Mouse (Mus musculus): Measurements from ENCODE around the gene Zfp950. TPM values are rescaled to one million over a fixed set of nuclear protein-coding genes. Genes with fewer than 3 reads are reported as not detected.
A peak's percentile ranks its signal among the peaks of the same experiment; 100 is the strongest.

The Zfp950 gene
- polyA plus RNA-seq, 1 experiment from 2014 or later, result 56.7 TPM

GRCm38 (mm10) chr19:61056783-61057410 is 83.7 kb downstream of the Zfp950 start:
- no peaks in the 10 kb centered on the region for H3K27me3 ChIP-seq
- 63% methylated on average over 5 of the region's 5 CpGs for WGBS
- H3K9ac ChIP-seq, result no peak overlapping the region
- no peak overlapping the region for H3K4me3 ChIP-seq
- H3K4me1 ChIP-seq, result no peaks in the 10 kb centered on the region
- 0 out of 2 replicates have a peak, but pooled peaks have one; percentile 20 for ATAC-seq (ENCODE audit: insufficient number of reproducible peaks, insufficient read depth, low FRiP score, low TSS enrichment, low read depth)
- H3K27ac ChIP-seq, result no peak overlapping the region
- no peaks in the 10 kb centered on the region; the same call in 1 of the 2 replicates for H3K36me3 ChIP-seq
- H3K4me2 ChIP-seq, result no peak overlapping the region
- H3K9me3 ChIP-seq, result no peaks in the 10 kb centered on the region; the same call in 1 of the 2 replicates

DNA sequence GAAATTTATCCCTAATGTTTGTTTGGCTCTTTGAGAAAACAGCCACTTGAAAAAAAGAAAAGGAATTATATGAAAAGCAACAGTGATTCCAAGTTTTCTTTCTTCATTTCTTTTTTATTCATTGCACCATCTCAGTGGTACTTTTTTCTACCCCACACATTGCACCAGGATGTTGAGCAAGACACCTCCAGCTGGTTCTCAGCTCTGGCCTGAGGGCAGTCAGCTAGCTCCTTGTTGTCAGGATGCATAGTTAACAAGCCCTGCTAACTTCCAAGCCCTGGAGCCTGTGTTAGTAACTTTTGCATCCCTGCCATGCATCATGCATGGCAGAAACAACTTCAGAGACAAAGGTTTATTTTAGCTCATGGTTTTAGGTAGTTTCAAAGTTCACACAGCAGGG is 87.9 kb downstream of the Zfp950 start:
- H3K9me3 ChIP-seq, result no peaks in the 10 kb centered on the region; the same call in 1 of the 2 replicates
- no peaks in the 10 kb centered on the region for H3K27me3 ChIP-seq
- H3K4me2 ChIP-seq, result no peak overlapping the region
- ATAC-seq (ENCODE audit: insufficient number of reproducible peaks, insufficient read depth, low FRiP score, low TSS enrichment, low read depth), result no peak
- no peak overlapping the region for H3K27ac ChIP-seq
- H3K4me3 ChIP-seq, result no peak overlapping the region
- no peaks in the 10 kb centered on the region; the same call in 1 of the 2 replicates for H3K36me3 ChIP-seq
- H3K9ac ChIP-seq, result no peak overlapping the region
- 0 out of 2 replicates have a peak, but pooled peaks cover 13% of the 10 kb centered on the region for H3K4me1 ChIP-seq

GRCm38 (mm10) chr19:61052008-61052407 is 88.6 kb downstream of the Zfp950 start:
- H3K9ac ChIP-seq, result no peak overlapping the region
- no peak overlapping the region for H3K4me2 ChIP-seq
- H3K4me1 ChIP-seq, result 0 out of 2 replicates have a peak, but pooled peaks cover 13% of the 10 kb centered on the region
- no peak overlapping the region for H3K4me3 ChIP-seq
- H3K27me3 ChIP-seq, result no peaks in the 10 kb centered on the region
- ATAC-seq (ENCODE audit: insufficient number of reproducible peaks, insufficient read depth, low FRiP score, low TSS enrichment, low read depth), result no peak
- H3K9me3 ChIP-seq, result no peaks in the 10 kb centered on the region; the same call in 1 of the 2 replicates
- no peak overlapping the region for H3K27ac ChIP-seq
- no peaks in the 10 kb centered on the region; the same call in 1 of the 2 replicates for H3K36me3 ChIP-seq

DNA sequence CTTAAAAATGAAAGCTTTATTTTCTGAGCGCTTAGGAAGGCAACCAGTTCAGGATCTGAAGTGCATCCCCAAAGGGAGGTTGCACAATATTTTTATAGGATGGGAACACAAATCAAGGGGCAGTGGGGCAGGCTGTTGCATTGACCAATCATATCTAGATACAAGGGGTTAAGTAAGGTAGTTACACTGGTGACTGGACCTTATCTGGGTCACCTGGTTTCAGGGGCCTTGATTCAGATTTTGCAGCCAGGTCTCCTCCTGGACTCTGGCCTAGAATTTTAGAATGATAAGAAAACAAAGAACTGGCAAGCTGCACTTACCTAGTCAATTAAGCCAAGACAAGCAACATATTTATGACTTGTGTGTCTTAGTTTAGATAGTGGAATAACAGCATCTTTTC is 89.5 kb downstream of the Zfp950 start:
- no peak for ATAC-seq (ENCODE audit: insufficient number of reproducible peaks, insufficient read depth, low FRiP score, low TSS enrichment, low read depth)
- Histone ChIP-seq H3K4me1 (0 out of 2 replicates have a peak, but pooled peaks cover 13% of the 10 kb centered on the region), H3K36me3 (no peaks in the 10 kb centered on the region; the same call in 1 of the 2 replicates), H3K4me2 (no peak overlapping the region), H3K27me3 (no peaks in the 10 kb centered on the region), H3K27ac (no peak overlapping the region), H3K9ac (no peak overlapping the region), H3K4me3 (no peak overlapping the region), H3K9me3 (no peaks in the 10 kb centered on the region; the same call in 1 of the 2 replicates)
- WGBS, result 92% methylated on average over 1 of the region's 1 CpGs

- Histone ChIP-seq H3K9me3 (no peaks in the 10 kb centered on the region; the same call in 1 of the 2 replicates), H3K4me1 (0 out of 2 replicates have a peak, but pooled peaks cover 13% of the 10 kb centered on the region), H3K4me3 (no peak overlapping the region), H3K9ac (no peak overlapping the region), H3K27me3 (no peaks in the 10 kb centered on the region), H3K4me2 (no peak overlapping the region), H3K27ac (no peak overlapping the region; the same call in 1 of the 2 replicates), H3K36me3 (no peaks in the 10 kb centered on the region; the same call in 1 of the 2 replicates)
- 39% methylated on average over 1 of the region's 1 CpGs for WGBS
- ATAC-seq (ENCODE audit: insufficient number of reproducible peaks, insufficient read depth, low FRiP score, low TSS enrichment, low read depth), result no peak
Measured at GRCm38 (mm10) chr19:61049413-61049812, 91.2 kb downstream of the Zfp950 start.

GRCm38 (mm10) chr19:61048646-61049045 is 92.0 kb downstream of the Zfp950 start:
- 64% methylated on average over 2 of the region's 2 CpGs for WGBS
- H3K36me3 ChIP-seq, result no peaks in the 10 kb centered on the region
- H3K9ac ChIP-seq, result no peak overlapping the region
- H3K4me3 ChIP-seq, result no peak overlapping the region
- H3K4me1 ChIP-seq, result 0 out of 2 replicates have a peak, but pooled peaks cover 13% of the 10 kb centered on the region
- H3K4me2 ChIP-seq, result no peak overlapping the region
- ATAC-seq (ENCODE audit: insufficient number of reproducible peaks, insufficient read depth, low FRiP score, low TSS enrichment, low read depth), result no peak; the same call in 1 of the 2 replicates
- H3K9me3 ChIP-seq, result no peaks in the 10 kb centered on the region
- no peaks in the 10 kb centered on the region for H3K27me3 ChIP-seq
- no peak overlapping the region for H3K27ac ChIP-seq

- no peak for ATAC-seq (ENCODE audit: insufficient number of reproducible peaks, insufficient read depth, low FRiP score, low TSS enrichment, low read depth)
- Histone ChIP-seq H3K4me1 (no peaks in the 10 kb centered on the region), H3K9ac (no peak overlapping the region), H3K9me3 (no peaks in the 10 kb centered on the region), H3K4me3 (no peak overlapping the region), H3K27ac (no peak overlapping the region), H3K4me2 (no peak overlapping the region), H3K36me3 (peaks cover 7% of the 10 kb centered on the region; the same call in 1 of the 2 replicates), H3K27me3 (no peaks in the 10 kb centered on the region)
Measured at GRCm38 (mm10) chr19:61039151-61039550, 101.5 kb downstream of the Zfp950 start.

GRCm38 (mm10) chr19:61031570-61031969 is 109.1 kb downstream of the Zfp950 start:
- no peaks in the 10 kb centered on the region for H3K4me1 ChIP-seq
- H3K4me3 ChIP-seq, result no peak overlapping the region
- WGBS, result 82% methylated on average over 2 of the region's 2 CpGs
- no peak overlapping the region for H3K4me2 ChIP-seq
- H3K9me3 ChIP-seq, result no peaks in the 10 kb centered on the region
- ATAC-seq (ENCODE audit: insufficient number of reproducible peaks, insufficient read depth, low FRiP score, low TSS enrichment, low read depth), result no peak
- no peaks in the 10 kb centered on the region for H3K27me3 ChIP-seq
- H3K27ac ChIP-seq, result no peak overlapping the region
- no peaks in the 10 kb centered on the region for H3K36me3 ChIP-seq
- H3K9ac ChIP-seq, result no peak overlapping the region

- Histone ChIP-seq H3K36me3 (no peaks in the 10 kb centered on the region), H3K4me1 (peaks cover 31% of the 10 kb centered on the region)
- ATAC-seq (ENCODE audit: insufficient number of reproducible peaks, insufficient read depth, low FRiP score, low TSS enrichment, low read depth), result peak; percentile 56; the same call in 1 of the 2 replicates
Measured at GRCm38 (mm10) chr19:61021939-61022566, 118.6 kb downstream of the Zfp950 start.

DNA sequence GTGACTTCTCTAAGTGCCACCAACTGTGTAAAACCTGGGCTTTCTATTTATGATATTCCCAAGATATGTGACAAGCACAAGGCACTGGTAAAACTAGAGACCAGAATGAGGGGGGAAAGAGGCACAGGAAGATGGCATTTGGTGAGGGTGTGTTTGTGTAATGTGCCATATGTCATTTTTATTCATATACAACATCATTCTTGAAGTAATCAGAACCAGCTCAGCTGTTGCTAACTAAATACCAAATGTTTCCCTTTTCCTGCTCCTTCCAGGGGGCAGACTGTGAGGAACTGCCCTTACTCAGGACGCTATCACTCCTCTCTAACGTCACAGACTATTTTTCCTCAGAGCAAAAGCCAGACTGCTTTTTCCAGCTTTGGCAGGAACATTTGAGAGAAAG is 119.1 kb downstream of the Zfp950 start:
- Histone ChIP-seq H3K27ac (peak overlapping the region; percentile 68), H3K4me3 (no peak overlapping the region), H3K36me3 (no peaks in the 10 kb centered on the region), H3K4me2 (peak overlapping the region; percentile 30), H3K9me3 (no peaks in the 10 kb centered on the region), H3K4me1 (peaks cover 31% of the 10 kb centered on the region), H3K9ac (no peak overlapping the region), H3K27me3 (no peaks in the 10 kb centered on the region)
- 0 out of 2 replicates have a peak, but pooled peaks have one; percentile 26 for ATAC-seq (ENCODE audit: insufficient number of reproducible peaks, insufficient read depth, low FRiP score, low TSS enrichment, low read depth)
- 17% methylated on average over 2 of the region's 2 CpGs for WGBS

More at GRCm38 (mm10) chr19:61021939-61022566, 118.6 kb downstream of the Zfp950 start:
- Histone ChIP-seq H3K4me3 (no peak overlapping the region), H3K9ac (no peak overlapping the region), H3K27ac (peak overlapping the region; percentile 68), H3K4me2 (peak overlapping the region; percentile 30), H3K27me3 (no peaks in the 10 kb centered on the region), H3K9me3 (no peaks in the 10 kb centered on the region)
- WGBS, result 56% methylated on average over 3 of the region's 3 CpGs

- no peaks in the 10 kb centered on the region for H3K36me3 ChIP-seq
- H3K27me3 ChIP-seq, result no peaks in the 10 kb centered on the region
- no peak overlapping the region for H3K4me3 ChIP-seq
- ATAC-seq (ENCODE audit: insufficient number of reproducible peaks, insufficient read depth, low FRiP score, low TSS enrichment, low read depth), result no peak
- no peak overlapping the region for H3K9ac ChIP-seq
- no peak overlapping the region for H3K4me2 ChIP-seq
- peaks cover 25% of the 10 kb centered on the region for H3K4me1 ChIP-seq
- no peak overlapping the region for H3K27ac ChIP-seq
- WGBS, result 79% methylated on average over 1 of the region's 1 CpGs
- H3K9me3 ChIP-seq, result no peaks in the 10 kb centered on the region
Measured at GRCm38 (mm10) chr19:61017477-61018266, 123.0 kb downstream of the Zfp950 start.
